Mouse (Mus musculus): ENCODE measurements around the gene Dag1.

The Dag1 gene

GRCm38 (mm10) chr9:108182806-108183506, 80.8 kb downstream of the Dag1 start:
- no peak for DNase-seq

DNA sequence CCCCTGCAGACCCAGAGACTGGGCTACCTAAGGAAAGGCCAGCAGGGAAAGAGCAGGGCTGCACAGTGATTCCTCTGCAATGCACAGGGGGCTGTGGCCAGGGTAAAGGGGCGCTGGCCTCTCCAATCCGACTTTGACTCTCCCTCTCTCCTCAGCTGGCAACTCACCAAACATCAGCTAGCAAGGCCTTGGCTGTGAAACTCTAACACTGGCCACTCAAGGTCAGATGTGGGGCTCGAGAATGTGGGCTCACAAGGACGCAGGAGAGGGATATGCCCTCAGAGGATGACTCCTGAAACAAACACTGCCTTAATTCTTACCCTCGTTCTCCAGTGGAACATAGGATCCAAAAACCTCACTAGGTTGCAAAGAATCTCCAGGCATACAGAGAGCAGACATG, 85.4 kb downstream of the Dag1 start:
- no peak for DNase-seq

DNA sequence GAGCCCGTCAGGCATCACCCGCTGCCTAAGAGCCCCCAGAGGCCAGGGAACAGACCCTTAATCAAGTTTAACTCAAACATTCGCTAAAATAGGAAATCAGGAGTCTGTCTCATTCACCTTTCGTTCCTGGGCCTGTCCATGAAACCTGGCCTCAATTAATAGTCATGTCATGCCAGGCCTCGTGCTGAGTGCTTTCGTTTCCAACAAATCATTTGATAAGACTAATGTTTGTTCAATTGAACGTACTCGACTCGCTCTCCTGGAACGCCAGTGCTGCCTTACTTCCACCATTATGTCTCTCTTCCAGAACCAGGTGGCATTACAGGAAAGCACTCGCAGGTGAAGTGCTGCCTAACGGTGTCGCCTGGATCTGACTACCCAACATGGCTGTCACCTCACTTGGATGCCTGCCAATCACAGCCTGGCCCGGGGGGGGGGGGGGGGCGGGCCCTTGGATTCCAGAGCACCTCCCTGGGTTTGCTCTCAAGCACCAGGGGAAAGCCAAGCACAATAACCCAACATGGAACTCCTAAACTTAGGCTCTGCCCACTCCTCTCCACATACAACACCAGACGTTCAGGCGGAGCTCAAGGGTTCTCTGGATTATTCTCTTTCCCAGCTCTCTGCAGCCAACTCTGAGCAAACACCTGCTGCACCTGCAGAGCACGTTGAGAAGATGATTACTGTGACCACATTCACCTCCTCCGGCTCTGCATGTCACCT, 88.5 kb downstream of the Dag1 start:
- no peak for DNase-seq

GRCm38 (mm10) chr9:108172777-108173350, 90.9 kb downstream of the Dag1 start:
- DNase-seq, result peak; percentile 46

- DNase-seq, result peak; percentile 19
Measured at GRCm38 (mm10) chr9:108169751-108170150, 94.0 kb downstream of the Dag1 start.

DNA sequence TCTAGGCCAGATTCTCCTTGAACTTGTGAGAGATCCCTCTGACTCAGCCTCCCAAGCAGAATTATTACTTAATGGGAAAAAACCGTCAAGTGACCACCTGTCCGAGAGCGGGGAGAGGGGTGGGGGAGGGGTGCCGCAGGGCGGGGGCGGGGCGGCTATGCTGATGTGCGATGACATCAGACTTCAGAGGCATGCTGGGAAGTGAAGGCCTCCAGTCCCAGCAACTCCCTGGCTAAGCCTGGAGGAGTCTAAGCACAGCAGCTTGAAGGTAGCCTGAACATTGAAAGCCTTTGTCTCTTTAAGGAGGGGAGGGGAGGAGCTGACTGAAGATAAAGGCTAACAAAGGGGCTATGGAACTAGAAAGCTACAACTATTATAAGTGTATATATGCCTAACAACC, 98.6 kb downstream of the Dag1 start:
- no peak for DNase-seq

DNA sequence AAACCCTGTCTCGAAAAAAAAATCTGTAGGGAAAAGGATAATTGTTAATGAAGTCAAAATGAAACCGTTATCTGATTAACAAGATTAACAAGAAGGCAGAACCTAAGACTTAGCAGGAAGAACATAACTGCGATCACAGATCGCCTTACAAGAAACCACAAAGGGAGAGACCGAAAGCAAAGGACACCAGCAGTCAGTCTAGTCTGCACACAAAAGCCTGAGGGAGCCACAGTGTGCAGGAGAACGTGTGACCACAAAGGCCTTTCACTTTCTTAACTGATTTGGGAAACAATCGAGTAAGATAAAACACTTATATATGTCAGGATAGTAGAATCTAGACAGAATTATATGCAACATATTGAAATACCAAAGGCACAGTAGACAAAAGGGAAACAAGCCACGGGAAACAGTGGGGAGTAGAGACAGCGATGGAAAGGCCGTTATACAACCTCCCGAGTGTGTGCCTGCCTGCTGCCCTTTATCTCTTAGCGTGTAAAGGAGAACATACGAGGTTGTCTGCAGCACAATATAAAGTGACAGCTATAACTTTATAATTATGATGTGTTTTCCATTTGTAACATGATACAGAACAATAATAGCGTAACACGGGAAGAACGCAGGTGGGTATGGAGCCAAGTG, 100.0 kb downstream of the Dag1 start:
- DNase-seq, result no peak

DNA sequence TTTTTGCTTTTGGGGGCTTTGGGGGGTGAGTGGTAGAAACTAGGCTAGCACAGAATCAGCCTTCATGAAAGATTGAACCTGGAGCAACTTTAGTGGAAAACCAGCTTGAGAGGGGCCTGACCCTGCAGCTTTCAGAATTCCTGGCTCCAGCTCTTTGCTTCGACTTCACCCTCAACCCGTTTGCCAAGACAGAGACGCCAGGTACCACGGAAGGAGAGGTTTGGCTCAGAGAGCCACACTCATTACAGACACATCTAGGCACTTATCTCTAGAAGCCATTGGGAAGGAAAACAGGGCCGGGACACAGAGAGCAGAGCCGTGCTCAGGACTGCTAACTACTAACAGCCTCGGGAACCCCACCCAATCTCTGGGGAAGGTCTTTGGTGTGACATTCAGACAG, 105.9 kb downstream of the Dag1 start:
- no peak for DNase-seq

- no peak for DNase-seq
Measured at GRCm38 (mm10) chr9:108157451-108157850, 106.3 kb downstream of the Dag1 start.

GRCm38 (mm10) chr9:108156786-108157185, 107.0 kb downstream of the Dag1 start:
- no peak for DNase-seq

GRCm38 (mm10) chr9:108154814-108155213, 108.9 kb downstream of the Dag1 start:
- DNase-seq, result no peak
